Mouse (Mus musculus) liver, embryonic 14.5 days (tissue): ENCODE data around the gene Klhdc9.
A peak's percentile ranks its signal among the peaks of the same experiment; 100 is the strongest.

ENCODE experiments used
- CTCF ChIP-seq: IDR thresholded peaks from 2 replicates; pipeline ENCODE4 v1.5.1; 2016; ENCODE audit warnings: antibody characterized with exemption, low read depth, control low read depth
- EP300 ChIP-seq: IDR thresholded peaks from 2 replicates; pipeline ENCODE4 v1.6.1; 2016; ENCODE audit warnings: antibody characterized with exemption, low read depth

DNA sequence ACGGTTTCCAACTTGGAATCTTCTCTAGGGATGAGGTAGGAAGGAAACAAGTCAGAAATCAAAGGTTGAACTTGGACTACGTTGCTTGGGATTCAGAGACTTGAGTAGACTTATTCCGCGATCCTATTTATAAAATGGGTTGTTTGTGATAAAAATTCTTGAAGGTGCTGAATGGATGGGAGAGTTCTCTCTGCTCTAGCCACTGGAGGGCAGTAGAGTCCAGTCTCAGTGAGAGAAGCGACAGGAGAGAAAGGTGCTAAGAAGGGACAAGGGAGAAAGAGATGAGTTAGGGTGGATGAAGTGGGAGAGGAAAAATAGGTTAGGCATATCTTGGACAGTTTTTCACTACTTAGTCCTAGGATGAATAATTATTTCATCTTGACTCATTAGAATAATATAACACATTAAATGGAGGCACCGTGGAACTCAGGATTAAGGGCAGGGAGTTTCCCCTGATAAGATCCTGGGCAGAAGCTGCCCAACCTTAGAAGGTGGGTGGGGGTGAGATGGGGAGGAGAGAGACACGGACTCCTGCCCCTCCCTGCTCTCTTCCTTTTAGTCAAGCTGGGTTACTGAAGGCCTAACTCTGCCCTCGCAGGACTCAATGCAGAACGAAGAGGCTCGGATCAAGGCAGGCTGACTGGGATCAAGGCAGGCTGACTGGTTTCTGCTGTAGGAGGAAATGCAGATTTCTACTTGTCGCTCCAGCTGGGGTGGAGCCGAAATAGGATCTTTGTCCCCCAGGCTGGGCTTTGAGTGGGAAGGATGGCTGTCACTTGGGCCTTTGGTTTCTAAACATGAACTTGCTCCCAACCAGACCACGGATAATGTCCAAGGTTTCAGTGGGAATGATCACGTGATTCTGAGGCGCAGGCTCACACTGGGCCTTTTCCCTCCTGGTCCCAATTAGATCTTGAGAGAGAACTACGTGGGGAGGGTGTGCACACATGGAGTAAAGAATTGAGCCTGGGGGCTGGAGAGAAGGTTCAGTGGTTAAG, 807 bp upstream of the Klhdc9 start:
- TF ChIP-seq CTCF: peak; percentile 88
- TF ChIP-seq EP300: no peak
